Mouse (Mus musculus) MEL (cell line): ENCODE results near the gene Rrm1.

Experiments
- BHLHE40 ChIP-seq: IDR thresholded peaks from 2 replicates; pipeline ENCODE4 v1.6.1; 2012; ENCODE audit warnings: low read depth, mild to moderate bottlenecking, inconsistent platforms, low read length, improper control_type of control experiment, borderline replicate concordance
- CTCF ChIP-seq, 3 experiments: IDR thresholded peaks in 2 of 3; conservative IDR thresholded peaks in 1 of 3; 2 replicates each; pipeline ENCODE4 v1.5.1; 2011 to 2012; ENCODE audit warnings: low read length in 3 of 3, low read depth in 2 of 3, mild to moderate bottlenecking in 2 of 3, improper control_type of control experiment in 1 of 3, inconsistent platforms in 1 of 3, mixed read lengths in 1 of 3, moderate library complexity in 1 of 3; ENCODE audit not compliant: control insufficient read depth in 1 of 3, insufficient read depth in 1 of 3, poor library complexity in 1 of 3, severe bottlenecking in 1 of 3
- EP300 ChIP-seq, 2 experiments: IDR thresholded peaks; 2 replicates each; pipeline ENCODE4 v1.6.1; 2011; ENCODE audit warnings: improper control_type of control experiment in 2 of 2, low read length in 2 of 2, low read depth in 1 of 2, mild to moderate bottlenecking in 1 of 2
- GATA1 ChIP-seq: IDR thresholded peaks from 2 replicates; pipeline ENCODE4 v1.6.1; 2011; ENCODE audit warnings: low read depth, low read length, improper control_type of control experiment
- JUND ChIP-seq: IDR thresholded peaks from 2 replicates; pipeline ENCODE4 v1.6.1; 2011; ENCODE audit warnings: low read depth, mild to moderate bottlenecking, improper control_type of control experiment, low read length
- MAFK ChIP-seq: IDR thresholded peaks from 2 replicates; pipeline ENCODE4 v1.6.1; 2011; ENCODE audit warnings: low read depth, mild to moderate bottlenecking, low read length, improper control_type of control experiment, borderline replicate concordance
- MEF2A ChIP-seq: IDR thresholded peaks from 2 replicates; pipeline ENCODE4 v1.6.1; 2014; ENCODE audit warnings: low read depth, mild to moderate bottlenecking, inconsistent platforms, low read length, improper control_type of control experiment; ENCODE audit not compliant: poor library complexity, insufficient replicate concordance, severe bottlenecking; ENCODE audit errors: extremely low read depth
- MYB ChIP-seq: IDR thresholded peaks from 2 replicates; pipeline ENCODE4 v1.6.1; 2011; ENCODE audit warnings: mild to moderate bottlenecking, low read depth, low read length, improper control_type of control experiment
- POLR2A ChIP-seq, 2 experiments: IDR thresholded peaks; 2 replicates each; pipeline ENCODE4 v1.6.1; 2011 to 2012; ENCODE audit warnings: low read length in 2 of 2, mild to moderate bottlenecking in 2 of 2, control low read depth in 1 of 2, improper control_type of control experiment in 1 of 2, low read depth in 1 of 2, moderate library complexity in 1 of 2; ENCODE audit not compliant: control insufficient read depth in 1 of 2, insufficient read depth in 1 of 2, poor library complexity in 1 of 2
- POLR2AphosphoS2 ChIP-seq: IDR thresholded peaks from 2 replicates; pipeline ENCODE4 v1.6.1; 2011; ENCODE audit warnings: low read length, improper control_type of control experiment
- RAD21 ChIP-seq: IDR thresholded peaks from 2 replicates; pipeline ENCODE4 v1.6.1; 2011; ENCODE audit warnings: mild to moderate bottlenecking, low read depth, low read length, improper control_type of control experiment
- SIN3A ChIP-seq: IDR thresholded peaks from 2 replicates; pipeline ENCODE4 v1.6.1; 2012; ENCODE audit warnings: low read length, improper control_type of control experiment, inconsistent platforms
- ZC3H11A ChIP-seq: IDR thresholded peaks from 2 replicates; pipeline ENCODE4 v1.6.1; 2012; ENCODE audit warnings: low read depth, mild to moderate bottlenecking, inconsistent platforms, low read length, improper control_type of control experiment

DNA sequence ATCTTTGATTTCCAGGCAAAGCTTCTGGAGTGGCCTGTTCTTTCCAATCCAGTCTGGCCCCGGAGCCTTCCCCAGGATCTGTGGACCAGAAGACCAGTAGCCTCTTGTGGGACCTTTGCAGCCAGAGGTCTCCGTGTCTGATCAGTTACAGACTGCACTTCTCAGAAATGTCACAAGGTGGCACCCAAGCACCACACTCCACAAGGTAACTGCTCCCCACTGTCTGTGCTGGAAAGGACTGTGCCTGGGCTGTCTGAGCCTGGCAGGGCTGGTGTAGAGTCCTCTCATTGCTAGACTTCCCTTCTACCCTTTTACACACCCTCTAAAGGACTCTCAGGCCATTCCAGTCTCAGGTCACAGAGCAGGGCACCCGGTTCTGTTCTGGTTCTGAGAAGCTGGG lies 65.4 kb downstream of the Rrm1 start:
- TF ChIP-seq JUND (no peak), CTCF (IDR thresholded peaks at IDR 0.05 in 2 of 3, conservative IDR thresholded peaks at IDR 0.05 in 1 of 3; ENCODE audit: control insufficient read depth in 1 of 3, insufficient read depth in 1 of 3, low read depth in 2 of 3, low read length in 3 of 3, poor library complexity in 1 of 3, severe bottlenecking in 1 of 3) (peak; percentile 80 to 88 (median 88)), POLR2A (IDR thresholded peaks at IDR 0.05; ENCODE audit: control insufficient read depth in 1 of 2, insufficient read depth in 1 of 2, low read depth in 1 of 2, low read length in 2 of 2, poor library complexity in 1 of 2) (no peak), EP300 (IDR thresholded peaks at IDR 0.05; ENCODE audit: low read depth in 1 of 2, low read length in 2 of 2) (no peak), RAD21 (peak; percentile 91), MEF2A (no peak), GATA1 (no peak), POLR2AphosphoS2 (no peak), SIN3A (no peak), BHLHE40 (no peak), MAFK (no peak), MYB (no peak), ZC3H11A (peak; percentile 71)
